Mouse (Mus musculus): ENCODE data around the gene Gm2075.
"Not testable (repeated sequence)": the region's sequence is repeated elsewhere in the genome, so short reads cannot be mapped to it uniquely, and the experiment has no call there.

GRCm38 (mm10) chr12:88039062-88039461 lies 27.4 kb downstream of the Gm2075 start:
- not testable (repeated sequence) for TF ChIP-seq CTCF (conservative IDR thresholded peaks at IDR 0.05; ENCODE audit: low read length); NANOG (IDR thresholded peaks at IDR 0.05; ENCODE audit: borderline replicate concordance, low read length); POU5F1 (IDR thresholded peaks at IDR 0.05; ENCODE audit: borderline replicate concordance, low read length)
